Mouse (Mus musculus) splenic B cell, adult 2 months (primary cell): ENCODE data around the gene Gm10799.

Experiments used
- DNase-seq: peaks from one replicate; pipeline ENCODE4 v3.0.0-alpha.2; 2011; ENCODE audit warnings: low read depth, low spot score
- H3K27me3 ChIP-seq: 2 replicates; pipeline ENCODE4 v1.6.1; 2012; ENCODE audit warnings: mild to moderate bottlenecking, low read length, moderate library complexity, mixed read lengths; ENCODE audit not compliant: control insufficient read depth, poor library complexity, insufficient read depth, severe bottlenecking
- H3K36me3 ChIP-seq: 2 replicates; pipeline ENCODE4 v1.6.1; 2012; ENCODE audit warnings: mild to moderate bottlenecking, low read length, moderate library complexity, mixed read lengths; ENCODE audit not compliant: control insufficient read depth, poor library complexity, insufficient read depth, severe bottlenecking

Gene Gm10799

GRCm38 (mm10) chr2:104044479-104045080 lies 23.8 kb downstream of the Gm10799 start:
- Histone ChIP-seq H3K36me3 (peaks cover 7% of the 10 kb centered on the region), H3K27me3 (no peaks in the 10 kb centered on the region)
- no peak for DNase-seq

GRCm38 (mm10) chr2:104043624-104044478 lies 24.5 kb downstream of the Gm10799 start:
- H3K27me3 ChIP-seq, result no peaks in the 10 kb centered on the region
- no peak for DNase-seq
- peaks cover 8% of the 10 kb centered on the region for H3K36me3 ChIP-seq

GRCm38 (mm10) chr2:104042766-104043165 lies 25.6 kb downstream of the Gm10799 start:
- peaks cover 2% of the 10 kb centered on the region for H3K36me3 ChIP-seq
- DNase-seq, result no peak
- no peaks in the 10 kb centered on the region for H3K27me3 ChIP-seq

GRCm38 (mm10) chr2:104041632-104042031 lies 26.7 kb downstream of the Gm10799 start:
- Histone ChIP-seq H3K36me3 (peaks cover 6% of the 10 kb centered on the region), H3K27me3 (no peaks in the 10 kb centered on the region)
- DNase-seq, result no peak

GRCm38 (mm10) chr2:104038236-104038635 lies 30.1 kb downstream of the Gm10799 start:
- no peak for DNase-seq
- Histone ChIP-seq H3K27me3 (no peaks in the 10 kb centered on the region), H3K36me3 (peaks cover 9% of the 10 kb centered on the region)

GRCm38 (mm10) chr2:104036316-104036715 lies 32.0 kb downstream of the Gm10799 start:
- Histone ChIP-seq H3K27me3 (no peaks in the 10 kb centered on the region), H3K36me3 (peaks cover 9% of the 10 kb centered on the region)
- DNase-seq, result no peak

- DNase-seq, result no peak
- Histone ChIP-seq H3K36me3 (peaks cover 9% of the 10 kb centered on the region), H3K27me3 (no peaks in the 10 kb centered on the region)
Observed at GRCm38 (mm10) chr2:104035595-104035994, 32.8 kb downstream of the Gm10799 start.

- Histone ChIP-seq H3K27me3 (no peaks in the 10 kb centered on the region), H3K36me3 (peaks cover 9% of the 10 kb centered on the region)
- peak; percentile 52 for DNase-seq
Observed at GRCm38 (mm10) chr2:104034832-104035472, 33.4 kb downstream of the Gm10799 start.

- Histone ChIP-seq H3K27me3 (no peaks in the 10 kb centered on the region), H3K36me3 (peaks cover 6% of the 10 kb centered on the region)
- no peak for DNase-seq
Observed at GRCm38 (mm10) chr2:104032056-104032455, 36.3 kb downstream of the Gm10799 start.

GRCm38 (mm10) chr2:104030381-104030780 lies 38.0 kb downstream of the Gm10799 start:
- DNase-seq, result no peak
- Histone ChIP-seq H3K27me3 (no peaks in the 10 kb centered on the region), H3K36me3 (0 out of 2 replicates have a peak, but pooled peaks cover 2% of the 10 kb centered on the region)

GRCm38 (mm10) chr2:104029074-104029473 lies 39.3 kb downstream of the Gm10799 start:
- 0 out of 2 replicates have a peak, but pooled peaks cover 2% of the 10 kb centered on the region for H3K36me3 ChIP-seq
- H3K27me3 ChIP-seq, result no peaks in the 10 kb centered on the region
- DNase-seq, result no peak

GRCm38 (mm10) chr2:104028139-104028723 lies 40.1 kb downstream of the Gm10799 start, which contains the start of gene 4931422A03Rik:
4931422A03Rik (minus strand) TSS chr2:104028361.
- no peaks in the 10 kb centered on the region for H3K27me3 ChIP-seq
- DNase-seq, result peak; percentile 27
- no peaks in the 10 kb centered on the region for H3K36me3 ChIP-seq

- no peaks in the 10 kb centered on the region for H3K36me3 ChIP-seq
- DNase-seq, result peak; percentile 86
- H3K27me3 ChIP-seq, result no peaks in the 10 kb centered on the region
Observed at GRCm38 (mm10) chr2:104027458-104028138, 40.8 kb downstream of the Gm10799 start, which contains the start of gene Fbxo3. Fbxo3 (plus strand) TSS chr2:104027721.

- no peaks in the 10 kb centered on the region for H3K36me3 ChIP-seq
- H3K27me3 ChIP-seq, result no peaks in the 10 kb centered on the region
- no peak for DNase-seq
Observed at GRCm38 (mm10) chr2:104024656-104025055, 43.7 kb downstream of the Gm10799 start.
